Mouse (Mus musculus) ES-E14 (cell line): ENCODE measurements around the gene Slc19a3.

Experiments
- CHD2 ChIP-seq: IDR thresholded peaks from 2 replicates; pipeline ENCODE4 v1.6.1; 2014; ENCODE audit warnings: mild to moderate bottlenecking, low read depth, low read length, inconsistent platforms
- HCFC1 ChIP-seq: IDR thresholded peaks from 2 replicates; pipeline ENCODE4 v1.6.1; 2012; ENCODE audit warnings: low read length, inconsistent platforms, borderline replicate concordance; ENCODE audit not compliant: insufficient read depth
- MAFK ChIP-seq: IDR thresholded peaks from 2 replicates; pipeline ENCODE4 v1.6.1; 2014; ENCODE audit warnings: mild to moderate bottlenecking, low read depth, low read length, inconsistent platforms; ENCODE audit not compliant: insufficient read depth
- ZC3H11A ChIP-seq: IDR thresholded peaks from 2 replicates; pipeline ENCODE4 v1.6.1; 2012; ENCODE audit warnings: low read depth, mild to moderate bottlenecking, inconsistent platforms, low read length, borderline replicate concordance
- ZNF384 ChIP-seq: IDR thresholded peaks from 2 replicates; pipeline ENCODE4 v1.6.1; 2012; ENCODE audit warnings: low read depth, low read length, inconsistent platforms

DNA sequence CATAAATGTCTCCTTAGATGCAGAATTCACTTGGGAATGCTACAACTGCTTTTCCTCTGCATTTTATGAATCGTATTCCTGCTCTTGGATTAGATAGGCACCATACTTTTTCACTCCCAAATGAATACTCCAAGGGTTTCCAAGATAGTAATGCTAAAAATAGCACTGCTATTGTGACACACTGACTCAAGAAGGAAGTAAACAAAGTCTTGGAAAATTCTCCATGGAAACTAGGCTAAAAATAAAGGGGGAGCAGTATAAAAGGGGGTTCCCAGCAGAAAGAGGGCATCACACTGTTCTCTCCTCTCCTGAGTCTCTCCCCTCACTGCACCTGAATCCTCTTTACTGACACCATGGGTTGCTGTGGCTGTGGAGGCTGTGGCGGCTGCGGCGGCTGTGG, 22.4 kb upstream of the Slc19a3 start, which contains the start of gene Krtap28-13:
- TF ChIP-seq MAFK (no peak), HCFC1 (no peak), ZNF384 (no peak), ZC3H11A (no peak), CHD2 (no peak)
